Mouse (Mus musculus) forebrain, embryonic 14.5 days (tissue): ENCODE data around the gene Por. TPM values are rescaled to one million over a fixed set of nuclear protein-coding genes. Genes with fewer than 3 reads are reported as not detected.

ENCODE experiments used
- ATAC-seq: fragments of 200-750 bp; cut with Nextera tagmentation; 2 replicates; pipeline ENCODE4 v1.8.0; 2017; ENCODE audit warnings: mild to moderate bottlenecking, moderate library complexity
- DNase-seq: peaks from one replicate; pipeline ENCODE4 v3.0.0-alpha.2; 2015; ENCODE audit warnings: low spot score
- H3K27ac ChIP-seq: fragments of 300-500 bp; sonication (generic); 2 replicates; pipeline ENCODE4 v1.5.1; 2014; ENCODE audit warnings: low read depth, mild to moderate bottlenecking, control low read depth, low read length, moderate library complexity
- H3K27me3 ChIP-seq: fragments of 300-500 bp; sonication (generic); replicated peaks from 2 replicates; pipeline ENCODE4 v1.6.1; 2014; ENCODE audit warnings: low read length, control low read depth, mixed read lengths; ENCODE audit not compliant: control insufficient read depth, insufficient read depth
- H3K36me3 ChIP-seq: fragments of 300-500 bp; sonication (generic); 2 replicates; pipeline ENCODE4 v1.6.1; 2014; ENCODE audit warnings: low read length, control low read depth; ENCODE audit not compliant: control insufficient read depth, insufficient read depth
- H3K4me1 ChIP-seq: fragments of 300-500 bp; sonication (generic); 2 replicates; pipeline ENCODE4 v1.6.1; 2014; ENCODE audit warnings: antibody characterized with exemption, low read length, control low read depth; ENCODE audit not compliant: control insufficient read depth, insufficient read depth
- H3K4me2 ChIP-seq: fragments of 300-500 bp; sonication (generic); 2 replicates; pipeline ENCODE4 v1.6.1; 2014; ENCODE audit warnings: mild to moderate bottlenecking, control low read depth, low read length
- H3K4me3 ChIP-seq: fragments of 300-500 bp; sonication (generic); 2 replicates; pipeline ENCODE4 v1.5.1; 2014; ENCODE audit warnings: low read depth, low read length, control low read depth
- H3K9ac ChIP-seq: fragments of 300-500 bp; sonication (generic); 2 replicates; pipeline ENCODE4 v1.6.1; 2014; ENCODE audit warnings: mild to moderate bottlenecking, low read length, control low read depth, moderate library complexity
- H3K9me3 ChIP-seq: fragments of 300-500 bp; sonication (generic); replicated peaks from 2 replicates; pipeline ENCODE4 v1.6.1; 2016; ENCODE audit warnings: low read length, control low read depth, mixed read lengths; ENCODE audit not compliant: control insufficient read depth
- WGBS: fragments of 180-500 bp; shearing (Covaris S2); extraction: QIAGEN DNeasy Blood & Tissue Kit; methylation state at CpG from one replicate; pipeline ENCODE4 v1.1.7; 2014; 5-methylcytosine and 5-hydroxymethylcytosine counted together
- polyA plus RNA-seq: library from polyadenylated mRNA; unstranded; fragments of >200 nt; fragmentation: Nextera tagmentation; extraction: Ambion mirVana; gene quantifications from 2 replicates; pipeline ENCODE4 v1.2.1, GENCODE M21; 2014

The Por gene
- 82.1 and 101 TPM in 2 replicates for polyA plus RNA-seq

- Histone ChIP-seq H3K9me3 (no peaks in the 10 kb centered on the region), H3K9ac (no peak within 1 kb of the TSS), H3K27me3 (no peaks in the 10 kb centered on the region), H3K4me2 (no peak within 1 kb of the TSS), H3K27ac (no peak within 1 kb of the TSS), H3K36me3 (no peaks in the 10 kb centered on the region), H3K4me1 (peaks cover 7% of the 10 kb centered on the region; the same call in 1 of the 2 replicates), H3K4me3 (no peak within 1 kb of the TSS)
- no peak for ATAC-seq
- no peak for DNase-seq
- WGBS, result 16% methylated on average over 9 of the region's 9 CpGs
These were observed at the start of gene Por for GRCm38 (mm10) chr5:135669741-135670275. Gene Por (plus strand): TSS chr5:135670033.

DNA sequence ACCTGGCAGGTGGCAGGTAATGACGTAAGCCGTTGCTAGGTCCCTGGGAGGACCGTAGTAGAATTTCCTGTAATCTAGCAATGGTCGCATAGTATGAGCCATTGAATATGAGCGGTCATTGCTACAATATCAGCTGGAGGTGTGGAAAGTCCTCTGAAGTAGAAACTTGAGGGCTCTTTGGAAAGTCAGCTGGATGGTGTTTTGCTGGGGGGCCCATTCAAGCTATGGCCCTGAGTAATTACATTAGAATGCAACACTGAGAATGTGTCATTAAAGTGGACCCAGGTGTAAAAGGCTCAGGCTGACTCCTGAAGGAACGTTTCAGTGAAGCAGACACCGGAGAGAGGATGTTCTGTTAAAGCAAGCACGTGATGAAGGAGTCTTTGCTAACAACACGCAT, 49.3 kb upstream of the Por start:
- WGBS, result 87% methylated on average over 9 of the region's 9 CpGs
- no peak overlapping the region for H3K9ac ChIP-seq
- H3K4me3 ChIP-seq, result no peak overlapping the region
- no peaks in the 10 kb centered on the region for H3K27me3 ChIP-seq
- DNase-seq, result no peak
- no peaks in the 10 kb centered on the region for H3K36me3 ChIP-seq
- no peak overlapping the region for H3K4me2 ChIP-seq
- no peaks in the 10 kb centered on the region for H3K9me3 ChIP-seq
- ATAC-seq, result no peak
- no peak overlapping the region for H3K27ac ChIP-seq
- no peaks in the 10 kb centered on the region for H3K4me1 ChIP-seq

- 86% methylated on average over 10 of the region's 10 CpGs for WGBS
- Histone ChIP-seq H3K4me2 (no peak overlapping the region), H3K36me3 (no peaks in the 10 kb centered on the region), H3K9ac (no peak overlapping the region), H3K27ac (no peak overlapping the region), H3K27me3 (no peaks in the 10 kb centered on the region), H3K4me1 (no peaks in the 10 kb centered on the region), H3K4me3 (no peak overlapping the region), H3K9me3 (no peaks in the 10 kb centered on the region)
- no peak for ATAC-seq
- no peak for DNase-seq
These were observed 48.1 kb upstream of the Por start for GRCm38 (mm10) chr5:135621725-135622124.

DNA sequence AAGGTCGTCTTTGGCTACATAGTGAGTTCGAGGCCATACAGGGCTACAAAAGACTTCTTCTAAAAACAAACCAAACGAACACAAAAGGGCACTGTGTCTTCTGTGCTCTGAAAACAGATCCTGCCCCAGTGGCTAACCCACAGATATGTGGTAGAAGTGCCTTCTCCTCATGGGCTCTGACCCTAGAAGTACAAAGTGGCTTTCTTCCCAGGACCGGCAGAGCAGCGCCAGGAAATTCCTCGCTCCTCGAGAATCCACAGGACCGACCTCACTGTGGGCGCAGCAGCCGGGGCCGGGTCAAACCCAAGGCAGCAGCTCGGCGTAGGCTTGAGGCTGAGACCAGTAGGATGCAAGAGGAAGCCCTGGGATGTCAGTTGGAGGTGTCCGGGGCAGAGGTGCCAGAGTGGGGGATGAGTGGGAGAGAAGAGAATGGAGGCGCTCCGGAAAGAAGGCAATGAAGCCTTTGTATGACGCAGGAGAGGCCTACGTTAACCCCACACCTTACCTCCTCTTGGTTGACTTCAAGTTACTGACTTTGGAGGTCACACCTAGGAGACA, 46.7 kb upstream of the Por start:
- Histone ChIP-seq H3K9me3 (no peaks in the 10 kb centered on the region), H3K4me3 (no peak overlapping the region), H3K36me3 (no peaks in the 10 kb centered on the region), H3K27me3 (no peaks in the 10 kb centered on the region), H3K9ac (no peak overlapping the region), H3K27ac (no peak overlapping the region), H3K4me1 (no peaks in the 10 kb centered on the region), H3K4me2 (no peak overlapping the region)
- WGBS, result 86% methylated on average over 18 of the region's 18 CpGs
- no peak for ATAC-seq
- DNase-seq, result no peak

GRCm38 (mm10) chr5:135628916-135629315, 40.9 kb upstream of the Por start:
- H3K36me3 ChIP-seq, result no peaks in the 10 kb centered on the region
- WGBS, result 49% methylated on average over 10 of the region's 10 CpGs
- no peaks in the 10 kb centered on the region for H3K27me3 ChIP-seq
- H3K9ac ChIP-seq, result no peak overlapping the region
- DNase-seq, result no peak
- H3K4me2 ChIP-seq, result no peak overlapping the region
- H3K4me3 ChIP-seq, result no peak overlapping the region
- ATAC-seq, result no peak
- H3K9me3 ChIP-seq, result no peaks in the 10 kb centered on the region
- H3K27ac ChIP-seq, result no peak overlapping the region
- H3K4me1 ChIP-seq, result peaks cover 4% of the 10 kb centered on the region

DNA sequence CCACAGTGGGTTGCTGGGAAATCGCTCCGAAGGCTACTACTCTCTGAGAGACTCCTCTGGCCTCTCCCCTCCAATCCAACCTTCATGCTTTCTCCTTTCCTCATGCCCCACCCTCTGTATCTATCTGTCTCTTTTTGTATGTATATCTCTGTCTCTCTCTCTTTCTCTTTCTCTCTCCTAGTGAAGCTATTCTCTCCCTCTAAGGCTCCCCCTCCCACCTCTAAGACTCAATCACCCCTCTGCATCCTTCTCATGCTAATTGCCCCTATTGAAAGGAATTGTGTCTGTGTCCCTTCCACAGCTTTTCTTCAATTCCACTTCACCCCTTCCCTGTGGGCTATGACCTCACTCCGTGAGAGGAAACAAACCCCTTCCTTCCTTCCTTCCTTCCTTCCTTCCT, 40.4 kb upstream of the Por start:
- H3K27ac ChIP-seq, result no peak overlapping the region
- 72% methylated on average over 3 of the region's 3 CpGs for WGBS

GRCm38 (mm10) chr5:135630598-135630997, 39.2 kb upstream of the Por start:
- Histone ChIP-seq H3K4me1 (peaks cover 4% of the 10 kb centered on the region), H3K36me3 (peaks cover 6% of the 10 kb centered on the region), H3K4me2 (no peak overlapping the region), H3K9me3 (no peaks in the 10 kb centered on the region), H3K9ac (no peak overlapping the region), H3K27me3 (no peaks in the 10 kb centered on the region), H3K27ac (no peak overlapping the region), H3K4me3 (no peak overlapping the region)
- DNase-seq (peak; percentile 76), ATAC-seq (no peak)
- WGBS, result 31% methylated on average over 3 of the region's 3 CpGs

More for the DNA sequence above, 40.4 kb upstream of the Por start:
- Histone ChIP-seq H3K9me3 (no peaks in the 10 kb centered on the region), H3K9ac (no peak overlapping the region), H3K4me2 (no peak overlapping the region), H3K4me1 (peaks cover 4% of the 10 kb centered on the region), H3K27me3 (no peaks in the 10 kb centered on the region), H3K36me3 (no peaks in the 10 kb centered on the region), H3K4me3 (no peak overlapping the region)
- no peak for ATAC-seq
- DNase-seq, result no peak

- Histone ChIP-seq H3K9ac (peak within 1 kb of the TSS; percentile 90), H3K36me3 (peaks cover 22% of the 10 kb centered on the region), H3K27ac (peak within 1 kb of the TSS; percentile 90), H3K27me3 (no peaks in the 10 kb centered on the region), H3K4me1 (peaks cover 4% of the 10 kb centered on the region), H3K4me2 (peak within 1 kb of the TSS; percentile 79), H3K4me3 (peak within 1 kb of the TSS; percentile 93), H3K9me3 (no peaks in the 10 kb centered on the region)
- peak; percentile 99 for DNase-seq
- peak; percentile 99 for ATAC-seq
- WGBS, result 15% methylated on average over 25 of the region's 30 CpGs
These were observed 37.6 kb upstream of the Por start, which contains the start of gene Rhbdd2 for GRCm38 (mm10) chr5:135632117-135632796. Gene Rhbdd2 (plus strand): TSS chr5:135632618.

- H3K4me1 ChIP-seq, result peaks cover 4% of the 10 kb centered on the region
- H3K27ac ChIP-seq, result peak overlapping the region; percentile 90
- no peaks in the 10 kb centered on the region for H3K27me3 ChIP-seq
- peak overlapping the region; percentile 93 for H3K4me3 ChIP-seq
- peaks cover 27% of the 10 kb centered on the region for H3K36me3 ChIP-seq
- DNase-seq (no peak), ATAC-seq (peak; percentile 75)
- 1% methylated on average over 21 of the region's 21 CpGs for WGBS
- no peaks in the 10 kb centered on the region for H3K9me3 ChIP-seq
- peak overlapping the region; percentile 79 for H3K4me2 ChIP-seq
- H3K9ac ChIP-seq, result peak overlapping the region; percentile 90
These were observed 37.1 kb upstream of the Por start for GRCm38 (mm10) chr5:135632797-135633144.
